Mouse (Mus musculus) right cerebral cortex, postnatal 4 days (tissue): Measurements from ENCODE around the gene Olfr630.
"Not testable (repeated sequence)": the region's sequence is repeated elsewhere in the genome, so short reads cannot be mapped to it uniquely, and the experiment has no call there.

ENCODE experiments used
- DNase-seq: peaks from one replicate; pipeline ENCODE4 v3.0.0-alpha.2; 2022

Gene Olfr630

GRCm38 (mm10) chr7:103757233-103757632 lies at the start of gene Olfr630:
TSS of gene Olfr630 (minus strand) at chr7:103757333.
- DNase-seq, result no peak

GRCm38 (mm10) chr7:103806856-103807255 lies 49.7 kb upstream of the Olfr630 start:
- no peak for DNase-seq

- no peak for DNase-seq
Observed at GRCm38 (mm10) chr7:103792669-103793388, 35.7 kb upstream of the Olfr630 start.

GRCm38 (mm10) chr7:103791721-103792120 lies 34.6 kb upstream of the Olfr630 start, which contains the start of gene Olfr67:
TSS of gene Olfr67 (minus strand) at chr7:103791821.
- no peak for DNase-seq

- no peak for DNase-seq
Observed at GRCm38 (mm10) chr7:103779598-103779997, 22.5 kb upstream of the Olfr630 start, which contains the start of gene Olfr68. TSS of gene Olfr68 (minus strand) at chr7:103779698.

GRCm38 (mm10) chr7:103777652-103778051 lies 20.5 kb upstream of the Olfr630 start:
- not testable (repeated sequence) for DNase-seq

GRCm38 (mm10) chr7:103771494-103771893 lies 14.4 kb upstream of the Olfr630 start, which contains the start of gene Olfr69:
TSS of gene Olfr69 (minus strand) at chr7:103771594.
- no peak for DNase-seq

- DNase-seq, result not testable (repeated sequence)
Observed at GRCm38 (mm10) chr7:103767687-103768086, 10.6 kb upstream of the Olfr630 start.

- DNase-seq, result not testable (repeated sequence)
Observed at GRCm38 (mm10) chr7:103762212-103762611, 5.1 kb upstream of the Olfr630 start.

GRCm38 (mm10) chr7:103744843-103745242 lies 12.3 kb downstream of the Olfr630 start, which contains the start of gene Olfr629:
TSS of gene Olfr629 (minus strand) at chr7:103744943.
- no peak for DNase-seq

GRCm38 (mm10) chr7:103730074-103730473 lies 27.1 kb downstream of the Olfr630 start, which contains the start of gene Olfr628:
TSS of gene Olfr628 (plus strand) at chr7:103730374.
- no peak for DNase-seq

- DNase-seq, result not testable (repeated sequence)
Observed at GRCm38 (mm10) chr7:103716398-103716797, 40.7 kb downstream of the Olfr630 start.

GRCm38 (mm10) chr7:103714371-103714770 lies 42.8 kb downstream of the Olfr630 start, which contains the start of gene Olfr243:
TSS of gene Olfr243 (plus strand) at chr7:103714671.
- DNase-seq, result no peak

- DNase-seq, result no peak
Observed at GRCm38 (mm10) chr7:103712024-103712423, 45.1 kb downstream of the Olfr630 start.
